Mouse (Mus musculus) heart, adult 2 months (tissue): ENCODE measurements around the gene Acvr2b. TPM values are rescaled to one million over a fixed set of nuclear protein-coding genes. Genes with fewer than 3 reads are reported as not detected.
"Not testable (repeated sequence)": the region's sequence is repeated elsewhere in the genome, so short reads cannot be mapped to it uniquely, and the experiment has no call there.

Source experiments
- DNase-seq, 2 experiments: peaks; one replicate each; pipeline ENCODE4 v3.0.0; 2021
- H3K27ac ChIP-seq: fragments of 200-600 bp; 2 replicates; pipeline ENCODE4 v1.8.1; 2022
- H3K27me3 ChIP-seq: fragments of 200-500 bp; 2 replicates; pipeline ENCODE4 v1.6.1; 2012; ENCODE audit warnings: mild to moderate bottlenecking, low read length, inconsistent platforms, mixed read lengths; ENCODE audit not compliant: control insufficient read depth, insufficient read depth
- H3K36me3 ChIP-seq: fragments of 200-500 bp; 2 replicates; pipeline ENCODE4 v1.6.1; 2012; ENCODE audit warnings: low read length, inconsistent platforms; ENCODE audit not compliant: control insufficient read depth, insufficient read depth
- H3K4me1 ChIP-seq: fragments of 200-500 bp; 2 replicates; pipeline ENCODE4 v1.6.1; 2011; ENCODE audit warnings: low read length; ENCODE audit not compliant: control insufficient read depth, insufficient read depth
- H3K4me3 ChIP-seq: fragments of 200-600 bp; 2 replicates; pipeline ENCODE4 v1.8.1; 2022
- H3K79me2 ChIP-seq: fragments of 200-500 bp; replicated peaks from 2 replicates; pipeline ENCODE4 v1.6.1; 2012; ENCODE audit warnings: mild to moderate bottlenecking, inconsistent platforms, low read length, moderate library complexity, mixed read lengths; ENCODE audit not compliant: control insufficient read depth, insufficient read depth
- H3K9ac ChIP-seq: fragments of 200-500 bp; 2 replicates; pipeline ENCODE4 v1.6.1; 2012; ENCODE audit warnings: low read depth, mild to moderate bottlenecking, control low read depth, inconsistent platforms, low read length, mixed read lengths
- CTCF ChIP-seq: fragments of 200-600 bp; IDR thresholded peaks from 2 replicates; pipeline ENCODE4 v1.8.1; 2022; ENCODE audit warnings: antibody characterized with exemption, mild to moderate bottlenecking, moderate library complexity
- EP300 ChIP-seq: fragments of 200-500 bp; IDR thresholded peaks from 2 replicates; pipeline ENCODE4 v1.6.1; 2011; ENCODE audit warnings: low read depth, low read length, control low read depth; ENCODE audit not compliant: insufficient read depth
- POLR2A ChIP-seq: fragments of 200-500 bp; IDR thresholded peaks from 2 replicates; pipeline ENCODE4 v1.6.1; 2011; ENCODE audit warnings: mild to moderate bottlenecking, low read depth, low read length, control low read depth; ENCODE audit not compliant: insufficient read depth
- WGBS: fragments of 180-500 bp; shearing (Covaris S2); methylation state at CpG from one replicate; pipeline ENCODE4 v1.1.7; 2018; 5-methylcytosine and 5-hydroxymethylcytosine counted together
- intact Hi-C: fragments of 180-260 bp; cut with DNase I; formaldehyde crosslinking; loops from one replicate; pipeline ENCODE4 v1.15.1; 2025
- polyA plus RNA-seq: library from polyadenylated mRNA; depleted of rRNA; stranded (reverse); fragments of >200 nt; gene quantifications from 2 replicates; pipeline ENCODE4 v1.2.3, GENCODE M21; 2012
- total RNA-seq, 2 experiments: library from RNA; stranded (reverse); gene quantifications; 2 replicates each; pipeline ENCODE4 v1.2.3; 2021

The Acvr2b gene
- total and polyA plus RNA-seq, 3 experiments: 2.2 to 6.8 (median 4.6) TPM

- WGBS: 63% methylated on average over 12 of the region's 12 CpGs
- intact Hi-C loops: no loop called here
- H3K4me3 ChIP-seq: no peak overlapping the region
Measured at GRCm38 (mm10) chr9:119363229-119363628, 38.7 kb upstream of the Acvr2b start.

GRCm38 (mm10) chr9:119365284-119365683 is 36.6 kb upstream of the Acvr2b start, which contains the start of gene Slc22a14:
Gene Slc22a14 (minus strand): TSS chr9:119365553.
- no peak within 1 kb of the TSS for H3K9ac ChIP-seq
- H3K4me3 ChIP-seq: no peak within 1 kb of the TSS
- no peak for TF ChIP-seq EP300
- no peak for TF ChIP-seq POLR2A
- TF ChIP-seq CTCF: no peak
- H3K4me1 ChIP-seq: no peaks in the 10 kb centered on the region
- WGBS: 49% methylated on average over 7 of the region's 7 CpGs
- intact Hi-C loops: no loop called here
- H3K27ac ChIP-seq: no peak within 1 kb of the TSS
- no peaks in the 10 kb centered on the region for H3K27me3 ChIP-seq
- DNase-seq: peak in 1 of 2 experiments; percentile 51
- no peaks in the 10 kb centered on the region for H3K79me2 ChIP-seq
- no peaks in the 10 kb centered on the region for H3K36me3 ChIP-seq

More at GRCm38 (mm10) chr9:119363229-119363628, 38.7 kb upstream of the Acvr2b start:
- no peak for DNase-seq
- Histone ChIP-seq H3K4me1 (no peaks in the 10 kb centered on the region), H3K36me3 (no peaks in the 10 kb centered on the region), H3K27me3 (no peaks in the 10 kb centered on the region), H3K9ac (no peak overlapping the region), H3K79me2 (no peaks in the 10 kb centered on the region), H3K27ac (no peak overlapping the region)
- TF ChIP-seq CTCF (no peak), POLR2A (no peak), EP300 (no peak)

- intact Hi-C loops: no loop called here
- no peak overlapping the region for H3K9ac ChIP-seq
Measured at GRCm38 (mm10) chr9:119368367-119368766, 33.6 kb upstream of the Acvr2b start.

GRCm38 (mm10) chr9:119370770-119371169 is 31.1 kb upstream of the Acvr2b start:
- TF ChIP-seq CTCF: 0 out of 2 replicates have a peak, but pooled peaks have one; percentile 15
- H3K9ac ChIP-seq: not testable (repeated sequence)

More at GRCm38 (mm10) chr9:119368367-119368766, 33.6 kb upstream of the Acvr2b start:
- TF ChIP-seq CTCF (no peak), POLR2A (no peak)
- DNase-seq: no peak
- H3K36me3 ChIP-seq: no peaks in the 10 kb centered on the region
- 90% methylated on average over 3 of the region's 3 CpGs for WGBS
- no peak overlapping the region for H3K27ac ChIP-seq
- no peak overlapping the region for H3K4me3 ChIP-seq
- H3K27me3 ChIP-seq: no peaks in the 10 kb centered on the region
- no peaks in the 10 kb centered on the region for H3K79me2 ChIP-seq
- H3K4me1 ChIP-seq: no peaks in the 10 kb centered on the region

GRCm38 (mm10) chr9:119371251-119371650 is 30.7 kb upstream of the Acvr2b start:
- H3K27ac ChIP-seq: no peak overlapping the region
- no peaks in the 10 kb centered on the region for H3K27me3 ChIP-seq
- WGBS: 76% methylated on average over 4 of the region's 4 CpGs
- no peaks in the 10 kb centered on the region for H3K36me3 ChIP-seq
- intact Hi-C loops: no loop called here
- H3K4me3 ChIP-seq: no peak overlapping the region
- no peak for DNase-seq
- no peaks in the 10 kb centered on the region for H3K79me2 ChIP-seq
- no peaks in the 10 kb centered on the region for H3K4me1 ChIP-seq
- no peak overlapping the region for H3K9ac ChIP-seq
- no peak for TF ChIP-seq CTCF
- no peak for TF ChIP-seq POLR2A
- no peak for TF ChIP-seq EP300

More at GRCm38 (mm10) chr9:119370770-119371169, 31.1 kb upstream of the Acvr2b start:
- DNase-seq, H3K4me3 ChIP-seq, intact Hi-C loops, H3K27me3 ChIP-seq, H3K27ac ChIP-seq, H3K79me2 ChIP-seq, H3K4me1 ChIP-seq, H3K36me3 ChIP-seq: not testable (repeated sequence)
- WGBS: 84% methylated on average over 4 of the region's 4 CpGs

GRCm38 (mm10) chr9:119375008-119375407 is 26.9 kb upstream of the Acvr2b start:
- H3K27ac ChIP-seq: no peak overlapping the region
- no peak for DNase-seq
- no peaks in the 10 kb centered on the region for H3K27me3 ChIP-seq
- intact Hi-C loops: no loop called here
- H3K4me1 ChIP-seq: no peaks in the 10 kb centered on the region
- H3K4me3 ChIP-seq: no peak overlapping the region
- H3K9ac ChIP-seq: no peak overlapping the region
- no peak for TF ChIP-seq POLR2A
- TF ChIP-seq CTCF: no peak
- no peak for TF ChIP-seq EP300
- H3K79me2 ChIP-seq: no peaks in the 10 kb centered on the region
- H3K36me3 ChIP-seq: no peaks in the 10 kb centered on the region
- WGBS: 74% methylated on average over 3 of the region's 3 CpGs
